Mouse (Mus musculus) G1E-ER4 (cell line): ENCODE results near the gene Clec12b. TPM values are rescaled to one million over a fixed set of nuclear protein-coding genes. Genes with fewer than 3 reads are reported as not detected.

ENCODE experiments used
- GATA1 ChIP-seq: IDR thresholded peaks from one replicate; pipeline ENCODE4 v1.8.0; 2012; ENCODE audit warnings: low read length, inconsistent platforms
- polyA plus RNA-seq: library from polyadenylated mRNA; stranded (reverse); fragments of >175 nt; gene quantifications from 2 replicates; pipeline ENCODE4 v1.2.3, GENCODE M21; 2012

The Clec12b gene
- not detected in 2 replicates for polyA plus RNA-seq

- TF ChIP-seq GATA1, result no peak
These were observed at the start of gene Clec12b for GRCm38 (mm10) chr6:129385774-129386173. Gene Clec12b, minus strand, starts transcription at chr6:129385874.

GRCm38 (mm10) chr6:129434239-129434638, 48.6 kb upstream of the Clec12b start:
- no peak for TF ChIP-seq GATA1

GRCm38 (mm10) chr6:129427281-129427680, 41.6 kb upstream of the Clec12b start:
- TF ChIP-seq GATA1, result no peak

- no peak for TF ChIP-seq GATA1
These were observed 40.1 kb upstream of the Clec12b start for GRCm38 (mm10) chr6:129425812-129426211.

GRCm38 (mm10) chr6:129425217-129425616, 39.5 kb upstream of the Clec12b start:
- no peak for TF ChIP-seq GATA1

- TF ChIP-seq GATA1, result no peak
These were observed 38.0 kb upstream of the Clec12b start for GRCm38 (mm10) chr6:129423734-129424072.

GRCm38 (mm10) chr6:129423040-129423733, 37.5 kb upstream of the Clec12b start:
- TF ChIP-seq GATA1, result no peak

- no peak for TF ChIP-seq GATA1
These were observed 36.6 kb upstream of the Clec12b start for GRCm38 (mm10) chr6:129422311-129422710.

- no peak for TF ChIP-seq GATA1
These were observed 28.5 kb upstream of the Clec12b start for GRCm38 (mm10) chr6:129414177-129414576.

GRCm38 (mm10) chr6:129408562-129408961, 22.9 kb upstream of the Clec12b start, which contains the start of gene Clec9a:
Gene Clec9a, plus strand, starts transcription at chr6:129408862.
- no peak for TF ChIP-seq GATA1

GRCm38 (mm10) chr6:129407324-129407723, 21.6 kb upstream of the Clec12b start:
- no peak for TF ChIP-seq GATA1

GRCm38 (mm10) chr6:129405999-129406398, 20.3 kb upstream of the Clec12b start:
- no peak for TF ChIP-seq GATA1

- TF ChIP-seq GATA1, result no peak
These were observed 17.7 kb upstream of the Clec12b start for GRCm38 (mm10) chr6:129403391-129403790.

GRCm38 (mm10) chr6:129402404-129402803, 16.7 kb upstream of the Clec12b start:
- TF ChIP-seq GATA1, result no peak

- no peak for TF ChIP-seq GATA1
These were observed 14.3 kb upstream of the Clec12b start for GRCm38 (mm10) chr6:129399945-129400344.

- TF ChIP-seq GATA1, result no peak
These were observed 11.3 kb upstream of the Clec12b start, which contains the start of gene Clec1b for GRCm38 (mm10) chr6:129396997-129397396. Gene Clec1b, plus strand, starts transcription at chr6:129397297.

GRCm38 (mm10) chr6:129393732-129394131, 8.1 kb upstream of the Clec12b start:
- TF ChIP-seq GATA1, result no peak
